Mouse (Mus musculus) heart, embryonic 14.5 days (tissue): ENCODE results near the gene Olfr547. TPM values are rescaled to one million over a fixed set of nuclear protein-coding genes. Genes with fewer than 3 reads are reported as not detected.

Experiments
- ATAC-seq: fragments of 200-750 bp; cut with Nextera tagmentation; 2 replicates; pipeline ENCODE4 v1.8.0; 2017; ENCODE audit warnings: low read depth, moderate TSS enrichment; ENCODE audit not compliant: insufficient number of reproducible peaks, insufficient read depth, low FRiP score
- H3K27ac ChIP-seq, 2 experiments: fragments of 200-500 bp in 1 of 2; fragments of 300-500 bp in 1 of 2; sonication (generic) in 1 of 2; replicated peaks in 1 of 2; 2 replicates each; pipeline ENCODE4 v1.5.1; 2012 to 2014; ENCODE audit warnings: low read depth in 2 of 2, low read length in 2 of 2, control low read depth in 1 of 2, mild to moderate bottlenecking in 1 of 2, mixed read lengths in 1 of 2; ENCODE audit not compliant: control insufficient read depth in 1 of 2, insufficient read depth in 1 of 2
- H3K27me3 ChIP-seq: fragments of 300-500 bp; sonication (generic); 2 replicates; pipeline ENCODE4 v1.6.1; 2014; ENCODE audit warnings: mild to moderate bottlenecking, low read length, control low read depth; ENCODE audit not compliant: control insufficient read depth, insufficient read depth
- H3K36me3 ChIP-seq: fragments of 300-500 bp; sonication (generic); 2 replicates; pipeline ENCODE4 v1.6.1; 2014; ENCODE audit warnings: mild to moderate bottlenecking, control low read depth, low read length, mixed read lengths; ENCODE audit not compliant: control insufficient read depth, insufficient read depth
- H3K4me1 ChIP-seq, 2 experiments: fragments of 200-500 bp in 1 of 2; fragments of 300-500 bp in 1 of 2; sonication (generic) in 1 of 2; 2 replicates each; pipeline ENCODE4 v1.6.1; 2012 to 2014; ENCODE audit warnings: low read length in 2 of 2, control low read depth in 1 of 2, mixed read lengths in 1 of 2; ENCODE audit not compliant: control insufficient read depth in 2 of 2, insufficient read depth in 2 of 2
- H3K4me2 ChIP-seq: fragments of 300-500 bp; sonication (generic); 2 replicates; pipeline ENCODE4 v1.6.1; 2014; ENCODE audit warnings: mild to moderate bottlenecking, low read length
- H3K4me3 ChIP-seq, 2 experiments: fragments of 200-500 bp in 1 of 2; fragments of 300-500 bp in 1 of 2; sonication (generic) in 1 of 2; 2 replicates each; pipeline ENCODE4 v1.5.1; 2012 to 2014; ENCODE audit warnings: low read length in 2 of 2, mild to moderate bottlenecking in 2 of 2, control low read depth in 1 of 2, low read depth in 1 of 2, moderate library complexity in 1 of 2; ENCODE audit not compliant: control insufficient read depth in 1 of 2, insufficient read depth in 1 of 2
- H3K9ac ChIP-seq: fragments of 300-500 bp; sonication (generic); 2 replicates; pipeline ENCODE4 v1.6.1; 2014; ENCODE audit warnings: mild to moderate bottlenecking, low read length
- H3K9me3 ChIP-seq: fragments of 300-500 bp; sonication (generic); 2 replicates; pipeline ENCODE4 v1.6.1; 2016; ENCODE audit warnings: low read length, control low read depth; ENCODE audit not compliant: control insufficient read depth
- WGBS: fragments of 180-500 bp; shearing (Covaris S2); extraction: QIAGEN DNeasy Blood & Tissue Kit; methylation state at CpG from one replicate; pipeline ENCODE4 v1.1.7; 2014; 5-methylcytosine and 5-hydroxymethylcytosine counted together
- polyA plus RNA-seq: library from polyadenylated mRNA; unstranded; fragments of >200 nt; fragmentation: Nextera tagmentation; extraction: Ambion mirVana; gene quantifications from 2 replicates; pipeline ENCODE4 v1.2.1, GENCODE M21; 2014

Olfr547 gene
- polyA plus RNA-seq, 1 experiment from 2014 or later = not detected

- Histone ChIP-seq H3K9me3 (no peaks in the 10 kb centered on the region), H3K9ac (no peak overlapping the region), H3K36me3 (no peaks in the 10 kb centered on the region), H3K4me3 (no peak overlapping the region), H3K4me1 (peaks cover 2 to 8% of the 10 kb centered on the region in 2 experiments; a peak in 3 of 4 replicates), H3K4me2 (no peak overlapping the region), H3K27ac (no peak overlapping the region), H3K27me3 (peaks cover 9% of the 10 kb centered on the region; the same call in 1 of the 2 replicates)
- 72% methylated on average over 2 of the region's 2 CpGs for WGBS
- no peak for ATAC-seq
These were observed 17.6 kb upstream of the Olfr547 start for GRCm38 (mm10) chr7:102517051-102517335.

- Histone ChIP-seq H3K27ac (no peak overlapping the region), H3K4me1 (no peaks in the 10 kb centered on the region), H3K36me3 (no peaks in the 10 kb centered on the region), H3K27me3 (no peaks in the 10 kb centered on the region), H3K9me3 (no peaks in the 10 kb centered on the region), H3K9ac (no peak overlapping the region), H3K4me2 (no peak overlapping the region), H3K4me3 (no peak overlapping the region)
- ATAC-seq = no peak
- 62% methylated on average over 1 of the region's 1 CpGs for WGBS
These were observed 5.5 kb upstream of the Olfr547 start for GRCm38 (mm10) chr7:102529052-102529451.

DNA sequence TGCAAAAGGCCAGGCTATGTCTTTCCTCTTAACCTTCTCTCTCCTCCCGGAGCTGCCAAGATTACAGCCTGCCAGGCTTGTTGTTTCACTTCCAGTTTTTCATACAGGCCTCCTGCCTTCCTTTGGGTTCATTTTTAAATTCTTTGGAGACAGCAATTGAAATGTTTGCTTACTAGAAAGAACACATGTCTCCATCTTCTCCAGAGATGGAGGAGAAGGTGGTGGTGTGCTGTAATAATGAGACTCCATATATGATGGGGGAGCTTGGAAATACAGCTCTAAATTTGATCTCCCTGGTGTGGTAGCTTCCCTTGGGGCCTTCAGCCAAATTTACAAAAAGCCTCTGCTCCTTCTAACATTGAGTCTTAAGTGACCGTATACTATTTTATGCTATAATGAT lies 6.0 kb downstream of the Olfr547 start, which contains the start of gene Olfr548-ps1:
Gene Olfr548-ps1 (plus strand): TSS at position 301 of the 400 bp plus-strand sequence.
- Histone ChIP-seq H3K4me1 (no peaks in the 10 kb centered on the region), H3K27ac (no peak within 1 kb of the TSS), H3K9me3 (no peaks in the 10 kb centered on the region), H3K4me3 (no peak within 1 kb of the TSS), H3K27me3 (no peaks in the 10 kb centered on the region), H3K9ac (no peak within 1 kb of the TSS), H3K36me3 (no peaks in the 10 kb centered on the region), H3K4me2 (no peak within 1 kb of the TSS)
- no peak for ATAC-seq
- 79% methylated on average over 2 of the region's 2 CpGs for WGBS

DNA sequence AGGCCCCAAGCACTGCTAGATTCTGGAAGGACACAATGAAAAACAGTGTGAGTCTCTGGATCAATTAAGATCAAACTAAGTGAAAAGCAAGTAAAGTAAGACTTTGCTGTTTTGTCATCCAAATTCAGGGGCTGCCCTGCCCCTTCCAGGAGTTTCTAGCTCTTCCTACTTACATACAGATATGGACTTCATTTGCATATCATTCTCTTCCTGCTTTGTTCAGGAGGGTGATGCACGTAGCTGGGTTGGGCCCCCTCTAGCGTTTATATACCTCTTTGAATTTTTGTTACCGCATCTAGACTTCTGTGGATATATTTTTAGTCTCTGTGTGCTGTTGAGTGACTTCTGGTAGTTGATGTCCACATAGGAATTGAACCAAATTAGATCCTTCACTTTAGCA lies 6.7 kb downstream of the Olfr547 start:
- ATAC-seq = no peak
- Histone ChIP-seq H3K9me3 (no peaks in the 10 kb centered on the region), H3K27me3 (no peaks in the 10 kb centered on the region), H3K9ac (no peak overlapping the region), H3K27ac (no peak overlapping the region), H3K36me3 (no peaks in the 10 kb centered on the region), H3K4me3 (no peak overlapping the region), H3K4me2 (no peak overlapping the region), H3K4me1 (no peaks in the 10 kb centered on the region)
- 44% methylated on average over 3 of the region's 3 CpGs for WGBS

DNA sequence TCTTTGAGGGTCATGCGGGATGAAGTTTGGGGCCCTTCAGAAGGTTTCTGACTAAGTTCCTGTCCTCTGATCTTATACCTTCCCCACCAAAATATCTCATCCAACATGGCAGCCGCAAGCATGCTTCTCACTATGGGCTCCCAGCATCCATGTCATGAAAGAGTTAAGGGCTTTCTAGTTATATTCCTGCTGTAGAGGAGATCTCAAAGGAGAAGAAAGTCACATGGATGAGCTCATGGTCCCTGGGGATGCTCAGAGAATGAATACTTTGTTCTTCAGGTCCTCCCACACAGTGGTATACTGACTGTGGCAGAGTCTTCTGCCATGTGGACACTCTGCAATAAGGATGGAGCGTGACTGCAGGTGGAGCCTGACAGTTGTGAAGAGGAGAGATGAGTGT lies 15.0 kb downstream of the Olfr547 start, which contains the start of gene Olfr549:
Gene Olfr549 (plus strand): TSS at position 301 of the 400 bp plus-strand sequence.
- H3K36me3 ChIP-seq = no peaks in the 10 kb centered on the region
- 80% methylated on average over 3 of the region's 3 CpGs for whole genome bisulfite sequencing
- H3K27ac ChIP-seq = no peak within 1 kb of the TSS
- no peaks in the 10 kb centered on the region for H3K4me1 ChIP-seq
- H3K4me3 ChIP-seq = no peak within 1 kb of the TSS
- ATAC-seq = no peak
- no peaks in the 10 kb centered on the region for H3K9me3 ChIP-seq
- no peak within 1 kb of the TSS for H3K9ac ChIP-seq
- H3K27me3 ChIP-seq = no peaks in the 10 kb centered on the region
- H3K4me2 ChIP-seq = no peak within 1 kb of the TSS

DNA sequence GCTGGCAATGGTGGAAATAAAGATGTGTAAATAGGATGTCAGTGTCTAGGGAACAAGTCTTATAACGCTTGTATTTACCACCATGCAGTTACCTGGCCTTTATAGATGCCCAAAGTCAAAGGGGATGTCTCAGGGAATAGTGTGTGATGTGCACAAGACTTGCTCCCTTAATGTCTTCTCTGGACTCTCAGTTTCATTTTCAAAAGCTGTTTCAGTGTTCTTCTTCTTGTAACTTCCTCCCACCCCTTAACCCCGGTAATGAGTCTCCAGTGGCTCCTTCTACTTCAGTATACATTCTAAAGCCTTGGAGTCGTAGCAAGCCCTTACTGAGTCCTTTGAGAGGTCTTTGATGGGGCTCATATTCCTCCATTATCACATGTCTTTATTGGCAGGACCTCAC lies 18.7 kb downstream of the Olfr547 start:
- Histone ChIP-seq H3K4me1 (no peaks in the 10 kb centered on the region), H3K36me3 (no peaks in the 10 kb centered on the region), H3K4me2 (no peak overlapping the region), H3K4me3 (no peak overlapping the region), H3K27me3 (no peaks in the 10 kb centered on the region), H3K9me3 (no peaks in the 10 kb centered on the region), H3K27ac (no peak overlapping the region), H3K9ac (no peak overlapping the region)
- WGBS = 68% methylated on average over 3 of the region's 3 CpGs
- ATAC-seq = no peak

DNA sequence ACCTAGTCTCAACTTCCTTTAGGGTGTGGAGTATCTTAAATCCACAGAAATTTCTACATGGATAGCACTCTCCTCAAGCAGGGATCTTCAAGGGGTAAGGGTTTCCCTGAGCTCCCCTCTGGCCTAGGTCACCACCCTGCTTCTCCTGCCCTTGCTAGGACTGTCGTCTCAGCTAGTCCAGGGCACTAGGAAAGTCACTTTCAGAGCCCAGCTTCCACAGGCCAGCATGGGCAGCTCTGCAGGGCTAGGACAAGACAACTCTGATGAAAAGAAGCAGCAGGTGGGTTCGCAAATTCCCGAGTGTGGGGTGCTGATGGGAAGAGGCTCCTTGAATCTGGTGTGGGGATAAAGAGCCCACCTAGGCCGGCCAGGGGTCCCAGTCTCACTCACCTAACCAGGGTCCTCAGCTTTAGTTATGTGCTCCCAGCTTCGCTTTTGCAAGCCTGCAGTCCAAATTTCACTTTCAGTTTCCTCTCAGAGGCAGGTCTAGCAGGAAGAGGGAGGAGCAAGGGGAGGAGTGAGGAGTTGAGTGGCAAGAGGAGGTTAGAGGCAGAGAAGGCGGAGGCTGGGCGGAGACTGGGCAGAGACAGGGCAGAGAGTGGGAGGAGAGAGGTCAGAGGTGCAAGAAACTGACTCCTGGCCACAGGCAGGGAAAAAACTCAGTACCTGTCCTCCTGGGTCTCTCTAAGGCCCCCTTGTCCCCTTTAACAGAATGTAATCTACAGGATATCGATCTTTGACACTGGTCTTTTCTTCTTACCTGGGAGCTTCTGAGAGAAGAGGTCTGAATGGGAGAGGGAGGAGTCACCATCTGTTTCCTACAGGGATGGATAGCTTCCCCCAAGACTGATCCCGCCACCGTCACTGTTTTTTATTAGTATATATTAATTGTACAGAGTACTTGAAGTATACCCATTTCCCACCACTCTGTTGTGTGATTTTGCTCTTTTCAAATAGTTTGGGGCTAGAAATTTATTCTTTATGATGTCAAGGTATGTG lies 30.7 kb downstream of the Olfr547 start, which contains the start of gene Trim21:
Gene Trim21 (minus strand): TSS at position 488 of the 999 bp plus-strand sequence.
- H3K9ac ChIP-seq = peak within 1 kb of the TSS; percentile 74
- H3K4me2 ChIP-seq = peak within 1 kb of the TSS; percentile 81
- peak within 1 kb of the TSS; percentile 61 to 77 for H3K4me3 ChIP-seq
- H3K4me1 ChIP-seq = peaks cover 2 to 8% of the 10 kb centered on the region in 2 experiments; a peak in 2 of 4 replicates
- peak; percentile 96 for ATAC-seq
- H3K36me3 ChIP-seq = no peaks in the 10 kb centered on the region
- no peaks in the 10 kb centered on the region for H3K9me3 ChIP-seq
- WGBS = 18% methylated on average over 10 of the region's 10 CpGs
- peak within 1 kb of the TSS; percentile 31 to 56; a peak in 3 of 4 replicates for H3K27ac ChIP-seq
- H3K27me3 ChIP-seq = no peaks in the 10 kb centered on the region
